Mouse (Mus musculus) CD4-positive, CD25-positive, alpha-beta regulatory T cell, adult 4 months (primary cell): ENCODE data around the gene Atp8b2. TPM values are rescaled to one million over a fixed set of nuclear protein-coding genes. Genes with fewer than 3 reads are reported as not detected.

Experiments used
- ATAC-seq: one replicate; pipeline ENCODE4 v1.8.0; 2017
- polyA plus RNA-seq, 2 experiments: library from polyadenylated mRNA; unstranded; fragments of 100-300 nt; shearing (Covaris generic); gene quantifications; one replicate each; pipeline ENCODE4 v1.2.1; 2017

Atp8b2 gene
- polyA plus RNA-seq, result 10 to 100 TPM; 17.8 to 24.6 TPM

DNA sequence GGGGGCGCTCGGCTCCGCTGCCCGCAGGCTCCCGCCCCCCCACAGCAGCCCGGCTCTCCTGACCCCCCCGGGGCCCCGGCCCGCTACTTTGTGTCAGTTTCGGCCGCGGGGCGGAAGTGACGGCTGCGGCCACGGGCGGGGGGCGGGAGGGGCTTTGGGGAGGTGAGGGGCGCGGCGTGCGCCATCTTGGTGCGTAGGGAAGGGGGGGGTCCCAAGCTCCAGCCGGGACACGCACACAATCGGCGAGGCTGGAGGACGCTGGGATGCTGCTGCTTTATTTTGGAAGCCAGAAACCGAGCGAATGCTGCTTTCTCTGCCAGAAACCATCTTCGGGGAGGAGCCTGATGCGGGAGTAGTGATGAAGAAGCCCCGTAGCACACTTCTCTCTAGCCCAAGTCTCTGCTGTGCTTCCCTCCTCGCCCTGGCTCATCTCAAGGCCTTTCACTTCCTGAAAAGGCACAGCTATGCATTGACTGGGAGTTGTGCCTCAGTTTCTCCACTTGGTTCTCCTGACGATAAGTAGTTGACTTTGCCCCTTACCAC lies at the start of gene Atp8b2:
Gene Atp8b2 (minus strand): TSS at position 288 of the 543 bp plus-strand sequence.
- ATAC-seq, result peak; percentile 16

GRCm38 (mm10) chr3:90010291-90010690 lies 47.0 kb upstream of the Atp8b2 start:
- no peak for ATAC-seq

DNA sequence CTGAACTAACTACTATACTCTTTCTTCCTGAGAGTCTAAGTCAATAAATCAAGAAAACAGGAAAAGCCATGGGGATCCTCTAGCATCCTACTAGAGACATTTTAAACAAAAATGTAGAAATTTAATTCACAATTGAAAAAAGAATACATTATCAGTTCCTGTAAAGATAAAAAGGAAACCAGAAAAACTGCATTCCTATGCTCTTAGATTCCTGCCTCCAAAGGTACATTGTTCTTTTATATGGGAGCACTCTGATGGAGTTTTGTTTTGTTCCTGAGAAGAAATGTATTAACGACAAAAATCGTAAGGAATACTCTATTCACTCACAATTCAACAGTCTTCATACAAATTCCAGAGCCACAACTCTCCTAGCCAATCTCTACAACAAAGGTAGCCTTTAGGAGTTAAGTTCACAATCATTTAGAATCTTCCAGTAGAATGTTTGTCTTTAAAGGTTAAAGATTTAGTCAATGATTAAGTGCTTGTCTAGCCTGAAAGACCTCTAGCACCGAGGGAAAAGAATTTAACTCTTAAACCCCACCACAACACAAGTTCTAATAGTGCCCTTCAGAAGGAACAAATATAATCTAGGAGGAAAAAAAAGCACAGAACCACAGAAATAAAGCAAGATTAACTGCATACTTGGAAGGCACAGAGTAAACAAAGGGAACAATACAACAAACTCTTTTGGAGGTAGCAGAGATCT lies 40.9 kb upstream of the Atp8b2 start:
- ATAC-seq, result no peak

GRCm38 (mm10) chr3:89999830-90000229 lies 36.5 kb upstream of the Atp8b2 start:
- ATAC-seq, result no peak

DNA sequence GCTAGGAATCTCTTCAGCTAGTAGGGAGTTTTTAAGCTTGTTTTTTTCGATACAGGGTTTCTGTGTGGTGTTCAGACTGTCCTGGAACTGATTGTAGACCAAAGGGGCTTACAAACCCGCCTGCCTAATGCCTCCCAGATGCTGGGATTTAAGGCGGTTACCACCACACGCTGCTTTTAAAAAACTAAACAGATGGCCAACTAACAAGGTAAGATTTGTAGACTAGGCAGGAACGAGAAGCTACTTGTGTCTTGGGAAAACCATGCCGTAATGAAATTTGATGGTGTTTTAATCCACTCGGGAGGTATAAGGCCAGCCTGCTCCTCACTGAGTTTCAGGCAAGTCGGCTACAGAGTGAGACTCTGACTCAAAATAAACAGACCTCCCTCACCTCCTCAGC lies 35.8 kb upstream of the Atp8b2 start:
- ATAC-seq, result no peak

DNA sequence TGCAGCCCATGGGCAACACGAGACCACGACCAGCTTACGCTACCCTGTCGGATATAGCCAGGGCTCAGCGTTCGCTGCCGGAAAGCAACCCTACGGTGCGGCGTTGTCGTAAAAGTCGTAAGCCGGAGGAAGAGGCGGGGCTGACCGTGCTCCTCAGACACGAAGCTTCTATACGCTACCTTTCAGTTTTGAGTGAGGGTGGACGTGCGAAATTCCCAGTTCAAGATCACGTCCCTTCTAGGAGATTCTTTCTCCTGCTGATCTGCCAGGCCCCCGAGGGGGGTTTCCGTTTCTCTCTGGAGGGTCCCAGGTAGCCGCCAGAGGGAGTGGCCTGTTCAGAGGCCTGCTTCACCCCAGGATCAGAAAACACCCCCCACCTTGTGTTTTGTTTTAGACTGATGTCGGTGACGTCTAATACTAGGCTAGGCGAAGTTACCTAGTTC lies 35.3 kb upstream of the Atp8b2 start, which contains the start of gene Hax1:
Gene Hax1 (minus strand): TSS at position 169 of the 443 bp plus-strand sequence.
- ATAC-seq, result peak; percentile 91

DNA sequence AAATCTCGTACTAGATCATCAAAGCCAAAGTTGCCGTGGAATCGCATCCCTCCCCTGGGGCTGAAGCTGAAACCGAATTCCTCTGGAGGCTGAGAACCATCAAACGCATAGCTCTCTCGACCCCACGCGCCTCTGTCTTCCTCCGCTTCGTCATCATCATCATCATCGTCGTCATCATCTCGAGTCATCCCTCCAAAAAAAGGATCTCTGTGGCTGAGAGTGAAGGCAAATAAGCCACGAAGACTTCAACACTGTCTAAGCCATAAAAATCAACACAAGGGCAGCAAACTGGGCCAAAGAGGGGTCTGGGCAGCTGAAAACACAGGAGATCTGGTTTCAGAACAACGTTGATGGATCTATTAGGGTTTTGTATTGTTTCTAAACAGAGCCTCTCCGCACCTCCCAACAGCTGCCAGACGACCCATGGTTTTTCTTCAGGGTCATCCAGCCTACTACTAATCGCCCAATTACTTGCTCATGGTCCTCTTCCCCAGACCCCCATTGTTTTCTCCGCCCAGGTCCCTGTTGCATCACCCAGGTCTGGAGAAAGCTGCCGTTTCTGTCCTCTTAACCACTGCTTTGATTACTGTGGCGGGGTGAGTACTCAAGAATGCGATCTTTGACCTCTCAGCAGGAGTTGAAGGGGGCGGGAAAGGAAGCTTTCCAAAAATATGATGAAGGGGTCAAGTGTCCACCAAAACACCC lies 34.6 kb upstream of the Atp8b2 start:
- ATAC-seq, result no peak

DNA sequence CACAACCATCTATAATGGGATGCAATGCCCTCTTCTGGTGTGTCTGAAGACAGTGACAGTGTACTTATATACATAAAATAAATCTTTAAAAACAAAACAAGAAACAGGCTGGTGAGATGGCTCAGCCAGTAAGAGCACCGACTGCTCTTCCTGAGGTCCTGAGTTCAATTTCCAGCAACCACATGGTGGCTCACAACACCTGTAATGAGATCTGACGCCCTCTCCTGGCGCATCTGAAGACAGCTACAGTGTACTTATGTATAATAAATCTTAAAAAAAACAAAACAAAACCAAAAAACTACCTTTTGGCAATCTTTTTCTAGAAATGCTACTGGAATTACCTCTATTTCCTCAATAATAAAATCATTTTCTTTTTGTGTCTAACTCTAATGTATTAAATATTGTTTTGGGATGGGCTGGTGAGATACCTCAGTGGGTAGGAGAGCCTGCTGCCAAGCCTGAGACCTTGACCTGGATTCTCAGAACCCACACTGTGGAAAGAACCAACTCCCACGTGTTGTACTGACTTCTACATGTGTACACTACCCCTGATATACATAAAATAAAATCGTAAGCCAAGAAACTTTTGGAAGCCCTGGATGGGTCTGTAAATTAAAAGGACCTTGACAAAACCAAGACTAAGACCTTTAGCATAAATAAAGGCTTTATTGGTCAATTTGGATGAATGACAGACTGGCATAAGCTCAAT lies 31.7 kb upstream of the Atp8b2 start:
- ATAC-seq, result no peak

- ATAC-seq, result no peak
Observed at GRCm38 (mm10) chr3:89987822-89988221, 24.5 kb upstream of the Atp8b2 start.

DNA sequence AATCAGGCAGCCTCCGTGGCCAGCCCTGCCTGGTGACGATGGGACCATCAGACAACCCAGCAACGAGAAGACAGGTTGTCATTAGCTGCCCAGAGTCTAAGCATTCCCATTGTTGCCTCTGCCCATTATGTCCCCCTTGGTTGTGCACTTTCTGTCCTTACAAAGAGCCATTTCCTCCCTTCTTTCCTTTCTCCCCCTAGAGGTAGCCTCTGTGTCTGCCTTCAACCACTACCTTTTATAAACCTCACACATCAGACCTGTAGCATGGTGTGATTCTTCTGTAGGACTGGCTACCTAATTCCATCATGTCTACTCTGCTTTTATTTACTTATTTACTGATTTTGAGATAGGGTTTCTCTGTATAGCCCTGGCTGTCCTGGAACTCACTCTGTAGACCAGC lies 23.9 kb upstream of the Atp8b2 start:
- no peak for ATAC-seq

- no peak for ATAC-seq
Observed at GRCm38 (mm10) chr3:89982426-89982825, 19.1 kb upstream of the Atp8b2 start.

DNA sequence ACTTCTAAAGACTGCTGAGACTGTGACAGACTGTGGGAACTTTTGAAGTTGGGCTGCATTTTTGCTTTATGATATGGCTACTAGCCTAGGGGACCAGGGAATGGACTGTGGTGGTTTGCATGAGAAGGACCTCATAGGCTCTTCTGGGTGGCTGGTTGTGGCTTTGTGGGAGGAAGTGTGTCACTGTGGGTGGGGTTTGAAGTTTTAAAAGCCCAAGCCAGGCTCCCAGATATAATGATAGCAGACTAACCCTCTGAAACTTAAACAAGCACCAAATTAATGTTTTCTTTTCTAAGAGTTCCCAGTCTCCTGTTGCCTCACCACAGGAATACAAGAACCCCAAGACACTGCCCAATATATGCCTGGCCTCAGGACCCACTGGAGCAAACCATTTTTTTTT lies 13.6 kb upstream of the Atp8b2 start:
- ATAC-seq, result no peak

DNA sequence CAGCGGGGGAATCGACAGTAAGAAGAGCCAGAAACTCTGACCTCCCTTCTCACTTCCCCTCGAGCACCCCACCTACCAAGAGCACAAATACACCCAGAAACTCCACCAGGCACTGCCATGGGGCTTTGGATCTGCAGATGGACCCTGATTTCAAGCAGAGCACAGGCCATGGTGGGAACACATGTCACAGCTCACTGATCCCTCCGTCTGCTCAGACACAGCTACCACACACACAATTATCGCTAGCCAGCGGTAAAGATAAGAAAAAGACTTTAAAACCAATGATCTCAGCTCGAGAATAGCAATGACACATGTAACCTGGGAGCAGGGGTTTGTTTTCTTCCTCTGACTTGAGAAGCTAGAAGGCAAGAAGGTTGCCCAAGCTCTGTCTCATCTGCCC lies 5.2 kb upstream of the Atp8b2 start:
- ATAC-seq, result no peak

DNA sequence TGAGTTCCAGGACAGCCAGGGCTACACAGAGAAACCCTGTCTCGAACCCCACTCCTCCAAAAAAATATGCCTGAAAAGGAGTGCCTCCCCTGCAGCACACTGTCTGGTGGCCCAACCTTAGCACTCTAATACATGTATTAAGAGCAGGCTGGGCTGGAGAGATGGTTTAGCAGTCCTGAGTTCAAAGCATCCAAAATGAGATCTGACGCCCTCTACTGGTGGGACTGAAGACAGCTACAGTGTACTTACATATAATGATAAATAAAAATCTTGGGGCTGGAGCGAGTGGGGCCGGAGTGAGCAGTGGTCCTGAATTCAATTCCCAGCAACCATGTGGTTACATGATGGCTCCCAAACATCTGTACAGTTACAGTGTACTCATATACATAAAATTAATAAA lies 3.6 kb upstream of the Atp8b2 start:
- ATAC-seq, result peak; percentile 22

DNA sequence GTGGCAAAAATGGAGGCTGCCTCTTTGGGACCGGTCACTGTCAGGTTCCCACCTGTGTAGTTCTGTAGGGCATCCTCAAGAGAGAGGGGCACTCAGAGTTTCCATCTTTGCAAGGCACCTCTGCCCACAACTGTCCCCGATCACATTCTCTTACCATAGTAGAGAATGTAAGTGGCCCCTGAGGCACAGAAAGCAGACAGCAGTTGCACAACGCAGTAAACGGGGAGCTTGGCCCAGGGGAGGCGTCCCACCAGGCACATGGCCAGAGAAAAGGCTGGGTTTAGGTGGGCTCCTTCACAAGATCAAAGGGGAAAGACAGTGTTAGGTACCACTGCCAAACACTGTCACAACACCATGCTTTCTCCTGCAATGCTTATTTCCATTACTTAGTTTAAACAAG lies 2.7 kb upstream of the Atp8b2 start:
- ATAC-seq, result no peak

GRCm38 (mm10) chr3:89965557-89965956 lies 2.2 kb upstream of the Atp8b2 start:
- no peak for ATAC-seq

DNA sequence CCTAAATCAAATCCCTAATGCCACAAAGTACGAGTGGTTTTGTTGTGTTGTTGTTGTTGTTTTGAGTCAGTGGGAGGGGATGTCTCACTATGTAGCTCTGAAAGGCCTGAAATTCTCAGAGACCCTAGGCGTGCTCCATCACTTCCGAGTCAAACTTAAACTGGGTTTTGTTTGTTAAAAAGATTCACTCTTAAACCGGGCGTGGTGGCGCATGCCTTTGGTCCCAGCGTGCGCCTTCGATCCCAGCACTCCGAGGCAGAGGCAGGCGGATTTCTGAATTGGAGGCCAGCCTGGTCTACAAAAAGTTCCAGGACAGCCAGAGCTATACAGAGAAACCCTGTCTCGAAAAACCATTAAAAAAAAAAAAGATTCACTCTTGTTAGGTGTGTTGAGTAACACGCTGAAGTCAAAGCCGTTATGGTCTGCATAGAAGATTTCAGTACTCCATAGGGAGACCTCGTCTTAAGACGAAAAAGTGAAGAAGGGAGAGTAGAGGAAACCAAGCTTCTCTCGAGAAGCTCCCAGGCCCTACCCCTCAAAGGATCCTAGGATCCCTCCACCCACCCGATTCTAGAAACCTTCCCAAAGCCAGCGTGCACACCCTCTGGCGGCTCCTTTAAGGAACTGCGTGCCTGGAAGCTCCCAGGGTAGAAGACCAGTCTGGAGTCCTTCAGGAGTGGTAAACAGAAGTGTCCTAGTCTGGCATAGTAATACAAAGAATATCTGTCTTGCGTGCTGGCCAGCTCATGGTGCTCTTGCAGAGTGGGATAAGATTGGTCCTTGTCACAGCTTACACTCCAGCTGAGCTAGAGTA lies 825 bp upstream of the Atp8b2 start:
- ATAC-seq, result peak; percentile 30

DNA sequence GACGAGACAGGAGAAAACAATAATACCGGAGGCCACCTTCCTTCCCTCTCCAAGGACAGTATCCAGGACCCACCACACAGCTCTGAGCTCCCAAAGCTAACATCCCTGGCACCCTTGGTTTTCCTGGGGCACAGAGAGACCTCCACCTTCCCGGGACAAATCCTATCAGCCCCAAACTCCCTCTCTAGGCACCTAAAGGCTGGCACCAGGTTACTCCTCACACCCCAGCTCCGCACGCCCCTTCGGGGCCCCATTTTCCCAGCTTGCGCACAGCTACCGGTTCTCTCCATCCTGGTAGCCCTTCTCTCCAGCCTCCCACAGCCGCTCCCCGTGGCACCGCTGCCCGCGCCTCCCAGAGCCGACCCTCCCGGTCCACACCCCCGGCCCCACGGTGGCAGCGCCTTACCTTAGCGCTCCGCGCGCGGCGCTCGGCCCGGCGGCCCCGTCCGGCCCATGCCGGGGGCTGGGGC lies 522 bp downstream of the Atp8b2 start:
- peak; percentile 5 for ATAC-seq

DNA sequence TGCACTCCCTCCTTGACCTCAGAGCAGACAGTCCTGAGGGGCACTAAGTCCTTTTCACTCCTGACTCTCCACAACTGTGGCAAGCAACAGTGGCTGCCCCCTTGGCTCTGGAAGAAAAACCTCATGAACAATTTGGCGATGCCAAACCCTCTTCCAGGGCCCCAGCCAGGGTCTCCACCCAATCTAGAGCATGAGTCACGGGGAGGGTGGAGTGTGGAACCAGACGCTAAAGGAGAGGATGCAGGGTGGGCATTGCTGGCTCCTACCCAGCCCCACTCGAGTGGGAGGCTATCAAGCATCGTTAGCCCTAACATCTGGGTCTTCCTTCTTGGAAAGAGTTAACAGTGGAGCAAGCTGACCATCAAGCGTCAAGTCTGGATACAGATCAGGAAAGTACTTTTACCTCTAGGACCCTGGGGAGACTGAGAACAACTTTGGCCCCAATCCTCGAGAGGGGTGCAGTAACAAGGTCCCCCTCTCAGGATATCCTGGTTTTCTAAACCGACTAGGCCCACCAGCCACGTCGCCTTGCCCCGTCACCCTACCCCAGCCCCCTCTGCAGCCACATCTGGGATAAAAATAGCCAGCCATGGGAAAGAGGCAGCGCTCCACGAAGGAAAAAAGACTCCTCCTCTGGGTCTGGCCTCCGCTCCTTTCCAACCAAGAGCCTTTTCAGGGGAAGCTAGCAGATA lies 1.1 kb downstream of the Atp8b2 start:
- no peak for ATAC-seq

DNA sequence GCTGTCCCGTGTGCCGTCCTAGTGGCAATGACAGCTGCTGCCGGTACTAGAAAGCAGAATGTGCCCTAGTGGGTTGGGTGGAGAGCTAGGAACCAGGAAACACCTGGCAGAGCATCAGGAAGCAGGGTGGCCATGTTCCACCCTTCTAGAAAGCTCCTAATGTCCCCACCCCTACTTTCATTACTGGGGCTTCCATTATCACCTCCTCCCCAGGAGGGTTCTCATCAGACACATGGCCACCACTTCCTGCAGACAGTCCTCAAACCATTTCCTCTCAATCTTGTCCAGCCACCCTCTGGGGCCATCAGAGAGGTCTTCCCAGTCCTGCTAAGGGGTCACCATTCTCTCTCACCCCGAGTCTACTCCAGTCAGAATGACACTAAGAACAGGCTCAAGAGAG lies 1.9 kb downstream of the Atp8b2 start:
- ATAC-seq, result peak; percentile 29

- peak; percentile 80 for ATAC-seq
Observed at GRCm38 (mm10) chr3:89960469-89960868, 2.8 kb downstream of the Atp8b2 start.

DNA sequence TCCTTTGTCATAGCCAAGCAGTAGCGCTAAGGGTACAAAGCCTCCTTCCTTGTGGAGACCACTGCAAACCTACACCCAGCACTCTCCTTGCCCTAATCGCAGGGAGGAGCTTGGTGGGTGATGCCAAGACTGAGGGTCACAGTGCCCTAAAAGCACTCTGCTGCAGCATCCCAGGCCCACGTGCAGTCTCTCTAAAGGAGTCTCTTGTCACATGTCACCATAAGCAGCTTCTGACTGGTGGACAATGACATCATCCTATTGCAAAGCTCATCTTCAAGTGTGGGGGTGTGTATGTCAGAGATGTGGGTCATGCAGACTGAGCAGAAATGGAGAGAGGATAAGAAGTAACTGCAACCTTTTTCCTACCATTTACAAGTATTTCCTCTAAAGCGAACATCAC lies 3.9 kb downstream of the Atp8b2 start:
- ATAC-seq, result no peak
